Mouse (Mus musculus): ENCODE measurements around the gene Pcsk7. TPM values are rescaled to one million over a fixed set of nuclear protein-coding genes. Genes with fewer than 3 reads are reported as not detected.

Pcsk7 gene
- total and polyA plus RNA-seq, 2 experiments from 2014 or later, result 20.2 to 23.2 TPM

- no peak for TF ChIP-seq CTCF (IDR thresholded peaks at IDR 0.05)
- no peak overlapping the region for H3K27ac ChIP-seq (ENCODE audit: low read depth, low read length)
- H3K4me1 ChIP-seq (ENCODE audit: insufficient read depth, low read length), result peaks cover 4% of the 10 kb centered on the region; the same call in 1 of the 2 replicates
- no peaks in the 10 kb centered on the region for H3K9me3 ChIP-seq (ENCODE audit: low read length)
- H3K36me3 ChIP-seq (ENCODE audit: insufficient read depth, low read length), result peaks cover 24% of the 10 kb centered on the region
- H3K4me3 ChIP-seq (ENCODE audit: low read depth, low read length), result no peak overlapping the region
- H3K9ac ChIP-seq (replicated peaks; ENCODE audit: low read length, poor library complexity, severe bottlenecking), result no peak overlapping the region
- ATAC-seq (ENCODE audit: low FRiP score) (no peak), DNase-seq (ENCODE audit: low spot score) (no peak)
- H3K27me3 ChIP-seq (ENCODE audit: insufficient read depth, low read length), result no peaks in the 10 kb centered on the region
- 83% methylated on average over 7 of the region's 7 CpGs for WGBS
- no peak overlapping the region for H3K4me2 ChIP-seq (ENCODE audit: low read depth, low read length, poor library complexity, severe bottlenecking)
Measured at GRCm38 (mm10) chr9:45959661-45960060, 53.4 kb downstream of the Pcsk7 start.

- Histone ChIP-seq H3K4me1 (ENCODE audit: insufficient read depth, low read length) (no peaks in the 10 kb centered on the region), H3K9me3 (ENCODE audit: low read length) (no peaks in the 10 kb centered on the region), H3K36me3 (ENCODE audit: insufficient read depth, low read length) (peaks cover 37% of the 10 kb centered on the region), H3K4me2 (ENCODE audit: low read depth, low read length, poor library complexity, severe bottlenecking) (no peak overlapping the region), H3K27ac (ENCODE audit: low read depth, low read length) (no peak overlapping the region), H3K9ac (replicated peaks; ENCODE audit: low read length, poor library complexity, severe bottlenecking) (no peak overlapping the region), H3K27me3 (ENCODE audit: insufficient read depth, low read length) (no peaks in the 10 kb centered on the region), H3K4me3 (ENCODE audit: low read depth, low read length) (no peak overlapping the region)
- TF ChIP-seq CTCF (IDR thresholded peaks at IDR 0.05), result no peak
- ATAC-seq (ENCODE audit: low FRiP score) (no peak), DNase-seq (ENCODE audit: low spot score) (no peak)
- WGBS, result 79% methylated on average over 2 of the region's 2 CpGs
Measured at GRCm38 (mm10) chr9:45961855-45962254, 55.6 kb downstream of the Pcsk7 start.

GRCm38 (mm10) chr9:45963577-45963976 is 57.3 kb downstream of the Pcsk7 start:
- TF ChIP-seq CTCF (IDR thresholded peaks at IDR 0.05), result no peak
- no peak overlapping the region for H3K4me3 ChIP-seq (ENCODE audit: low read depth, low read length)
- DNase-seq (ENCODE audit: low spot score), result no peak
- WGBS, result 91% methylated on average over 6 of the region's 6 CpGs
- no peaks in the 10 kb centered on the region for H3K27me3 ChIP-seq (ENCODE audit: insufficient read depth, low read length)
- H3K9ac ChIP-seq (replicated peaks; ENCODE audit: low read length, poor library complexity, severe bottlenecking), result no peak overlapping the region
- no peak overlapping the region for H3K4me2 ChIP-seq (ENCODE audit: low read depth, low read length, poor library complexity, severe bottlenecking)
- ATAC-seq (ENCODE audit: low FRiP score), result no peak
- no peaks in the 10 kb centered on the region for H3K4me1 ChIP-seq (ENCODE audit: insufficient read depth, low read length)
- H3K36me3 ChIP-seq (ENCODE audit: insufficient read depth, low read length), result peaks cover 49% of the 10 kb centered on the region
- H3K9me3 ChIP-seq (ENCODE audit: low read length), result no peaks in the 10 kb centered on the region
- no peak overlapping the region for H3K27ac ChIP-seq (ENCODE audit: low read depth, low read length)

- no peak overlapping the region for H3K9ac ChIP-seq (replicated peaks; ENCODE audit: low read length, poor library complexity, severe bottlenecking)
- H3K36me3 ChIP-seq (ENCODE audit: insufficient read depth, low read length), result peaks cover 20% of the 10 kb centered on the region
- no peaks in the 10 kb centered on the region for H3K27me3 ChIP-seq (ENCODE audit: insufficient read depth, low read length)
- no peaks in the 10 kb centered on the region for H3K9me3 ChIP-seq (ENCODE audit: low read length)
- WGBS, result 85% methylated on average over 2 of the region's 2 CpGs
- no peak overlapping the region for H3K4me2 ChIP-seq (ENCODE audit: low read depth, low read length, poor library complexity, severe bottlenecking)
- DNase-seq (ENCODE audit: low spot score), result no peak
- H3K4me3 ChIP-seq (ENCODE audit: low read depth, low read length), result no peak overlapping the region
- no peak for ATAC-seq (ENCODE audit: low FRiP score)
- H3K4me1 ChIP-seq (ENCODE audit: insufficient read depth, low read length), result peaks cover 2% of the 10 kb centered on the region; the same call in 1 of the 2 replicates
- no peak overlapping the region for H3K27ac ChIP-seq (ENCODE audit: low read depth, low read length)
- TF ChIP-seq CTCF (IDR thresholded peaks at IDR 0.05), result peak; percentile 49
Measured at GRCm38 (mm10) chr9:45976884-45977283, 70.6 kb downstream of the Pcsk7 start.

Small RNA genes within 50 kb of the gene (microRNA-seq; reads per million reads assigned to microRNA genes)
- gene Mir7087 (ENCODE audit: borderline number of aligned reads), result not detected

Other genes starting within 250 kb of the Pcsk7 start
- 17.1 and 21.3 TPM in 2 replicates for gene Cep164, start 77.8 kb upstream of the Pcsk7 start, total RNA-seq (2014; rRNA removed)
- 12.2 and 17.7 TPM in 2 replicates for gene Cep164, start 77.8 kb upstream of the Pcsk7 start, polyA plus RNA-seq (2015; fragmentation: Nextera tagmentation; extraction: Ambion mirVana)
- 60.7 and 77.3 TPM in 2 replicates for gene Bace1, start 67.9 kb upstream of the Pcsk7 start, total RNA-seq (2014; rRNA removed)
- 42.0 and 46.4 TPM in 2 replicates for gene Bace1, start 67.9 kb upstream of the Pcsk7 start, polyA plus RNA-seq (2015; fragmentation: Nextera tagmentation; extraction: Ambion mirVana)
- 51.4 and 53.4 TPM in 2 replicates for gene Rnf214, start 414 bp downstream of the Pcsk7 start, total RNA-seq (2014; rRNA removed)
- gene Rnf214, start 414 bp downstream of the Pcsk7 start, polyA plus RNA-seq (2015; fragmentation: Nextera tagmentation; extraction: Ambion mirVana), result 70.5 and 84.6 TPM in 2 replicates
- 5.2 and 5.3 TPM in 2 replicates for gene Tagln, start 29.6 kb downstream of the Pcsk7 start, total RNA-seq (2014; rRNA removed)
- 4.2 and 5.2 TPM in 2 replicates for gene Tagln, start 29.6 kb downstream of the Pcsk7 start, polyA plus RNA-seq (2015; fragmentation: Nextera tagmentation; extraction: Ambion mirVana)
- 107 and 115 TPM in 2 replicates for gene Sidt2, start 48.8 kb downstream of the Pcsk7 start, total RNA-seq (2014; rRNA removed)
- 46.7 and 50.8 TPM in 2 replicates for gene Sidt2, start 48.8 kb downstream of the Pcsk7 start, polyA plus RNA-seq (2015; fragmentation: Nextera tagmentation; extraction: Ambion mirVana)
- gene Pafah1b2, start 106.2 kb downstream of the Pcsk7 start, total RNA-seq (2014; rRNA removed), result 237 and 357 TPM in 2 replicates
- gene Pafah1b2, start 106.2 kb downstream of the Pcsk7 start, polyA plus RNA-seq (2015; fragmentation: Nextera tagmentation; extraction: Ambion mirVana), result 241 and 249 TPM in 2 replicates
- 36.4 and 38.4 TPM in 2 replicates for gene Sik3, start 106.3 kb downstream of the Pcsk7 start, total RNA-seq (2014; rRNA removed)
- 11.2 and 12.5 TPM in 2 replicates for gene Sik3, start 106.3 kb downstream of the Pcsk7 start, polyA plus RNA-seq (2015; fragmentation: Nextera tagmentation; extraction: Ambion mirVana)